Mouse (Mus musculus) thymus, adult 2 months (tissue): ENCODE measurements around the gene Wdr44. TPM values are rescaled to one million over a fixed set of nuclear protein-coding genes. Genes with fewer than 3 reads are reported as not detected.

Experiments used
- DNase-seq: peaks from one replicate; pipeline ENCODE4 v3.0.0; 2021
- H3K27ac ChIP-seq: fragments of 200-500 bp; 2 replicates; pipeline ENCODE4 v1.5.1; 2012; ENCODE audit warnings: low read length, control low read depth; ENCODE audit not compliant: control insufficient read depth, insufficient read depth
- H3K27me3 ChIP-seq: fragments of 200-500 bp; 2 replicates; pipeline ENCODE4 v1.6.1; 2012; ENCODE audit warnings: mild to moderate bottlenecking, low read length, moderate library complexity, mixed read lengths; ENCODE audit not compliant: control insufficient read depth, insufficient read depth
- H3K36me3 ChIP-seq: fragments of 200-500 bp; 2 replicates; pipeline ENCODE4 v1.6.1; 2012; ENCODE audit warnings: mild to moderate bottlenecking, low read length, moderate library complexity; ENCODE audit not compliant: control insufficient read depth, insufficient read depth
- H3K4me1 ChIP-seq: fragments of 200-500 bp; replicated peaks from 2 replicates; pipeline ENCODE4 v1.6.1; 2012; ENCODE audit warnings: low read length; ENCODE audit not compliant: control insufficient read depth, insufficient read depth
- H3K4me3 ChIP-seq: fragments of 200-500 bp; 2 replicates; pipeline ENCODE4 v1.5.1; 2012; ENCODE audit warnings: mild to moderate bottlenecking, low read length, control low read depth, moderate library complexity; ENCODE audit not compliant: control insufficient read depth, insufficient read depth
- CTCF ChIP-seq: fragments of 200-500 bp; IDR thresholded peaks from 2 replicates; pipeline ENCODE4 v1.5.1; 2012; ENCODE audit warnings: mild to moderate bottlenecking, control low read depth, low read length, moderate library complexity, borderline replicate concordance; ENCODE audit not compliant: control insufficient read depth, poor library complexity, insufficient read depth; ENCODE audit errors: extremely low read depth
- POLR2A ChIP-seq: fragments of 200-500 bp; IDR thresholded peaks from 2 replicates; pipeline ENCODE4 v1.6.1; 2012; ENCODE audit warnings: mild to moderate bottlenecking, low read length, control low read depth, moderate library complexity; ENCODE audit not compliant: control insufficient read depth, poor library complexity, insufficient read depth; ENCODE audit errors: extremely low read depth
- WGBS: fragments of 180-500 bp; shearing (Covaris S2); methylation state at CpG from one replicate; pipeline ENCODE4 v1.1.7; 2018; 5-methylcytosine and 5-hydroxymethylcytosine counted together
- polyA plus RNA-seq: library from polyadenylated mRNA; depleted of rRNA; stranded (reverse); fragments of >200 nt; gene quantifications from 2 replicates; pipeline ENCODE4 v1.2.3, GENCODE M21; 2012

Gene Wdr44
- polyA plus RNA-seq, 1 experiment, result 8.1 TPM

- TF ChIP-seq POLR2A (no peak), CTCF (no peak)
- Histone ChIP-seq H3K27ac (no peak overlapping the region), H3K36me3 (no peaks in the 10 kb centered on the region), H3K27me3 (no peaks in the 10 kb centered on the region), H3K4me1 (peaks cover 2% of the 10 kb centered on the region; the same call in 1 of the 2 replicates), H3K4me3 (no peak overlapping the region)
- whole genome bisulfite sequencing, result 70% methylated on average over 2 of the region's 2 CpGs
- DNase-seq, result no peak
Measured at GRCm38 (mm10) chrX:23677511-23677910, 15.3 kb upstream of the Wdr44 start.

GRCm38 (mm10) chrX:23692336-23692721 lies 522 bp upstream of the Wdr44 start:
- Histone ChIP-seq H3K36me3 (no peaks in the 10 kb centered on the region), H3K4me3 (no peak overlapping the region), H3K27me3 (no peaks in the 10 kb centered on the region), H3K27ac (no peak overlapping the region), H3K4me1 (0 out of 2 replicates have a peak, but pooled peaks cover 2% of the 10 kb centered on the region)
- TF ChIP-seq POLR2A (no peak), CTCF (no peak)
- WGBS, result 10% methylated on average over 5 of the region's 5 CpGs
- no peak for DNase-seq

- Histone ChIP-seq H3K27me3 (no peaks in the 10 kb centered on the region), H3K4me1 (0 out of 2 replicates have a peak, but pooled peaks cover 2% of the 10 kb centered on the region), H3K27ac (peak overlapping the region; percentile 60), H3K36me3 (no peaks in the 10 kb centered on the region), H3K4me3 (peak overlapping the region; percentile 64)
- TF ChIP-seq CTCF, result no peak
- no peak for TF ChIP-seq POLR2A
- DNase-seq, result no peak
- 3% methylated on average over 28 of the region's 28 CpGs for WGBS
Measured at GRCm38 (mm10) chrX:23693443-23694400, 871 bp downstream of the Wdr44 start.

- 50% methylated on average over 3 of the region's 3 CpGs for WGBS
- TF ChIP-seq POLR2A (no peak), CTCF (no peak)
- no peak for DNase-seq
- Histone ChIP-seq H3K27me3 (no peaks in the 10 kb centered on the region), H3K4me1 (peaks cover 2% of the 10 kb centered on the region; the same call in 1 of the 2 replicates), H3K36me3 (no peaks in the 10 kb centered on the region), H3K4me3 (no peak overlapping the region), H3K27ac (no peak overlapping the region)
Measured at GRCm38 (mm10) chrX:23694588-23694987, 1.7 kb downstream of the Wdr44 start.

- Histone ChIP-seq H3K36me3 (no peaks in the 10 kb centered on the region), H3K27ac (no peak overlapping the region), H3K27me3 (no peaks in the 10 kb centered on the region), H3K4me3 (no peak overlapping the region), H3K4me1 (peaks cover 2% of the 10 kb centered on the region; the same call in 1 of the 2 replicates)
- no peak for DNase-seq
- TF ChIP-seq POLR2A (no peak), CTCF (no peak)
Measured at GRCm38 (mm10) chrX:23695109-23695508, 2.3 kb downstream of the Wdr44 start.

- no peaks in the 10 kb centered on the region for H3K27me3 ChIP-seq
- H3K36me3 ChIP-seq, result no peaks in the 10 kb centered on the region
- no peak for TF ChIP-seq CTCF
- TF ChIP-seq POLR2A, result no peak
- H3K4me3 ChIP-seq, result no peak overlapping the region
- WGBS, result 21% methylated on average over 2 of the region's 2 CpGs
- DNase-seq, result no peak
- peaks cover 2% of the 10 kb centered on the region; the same call in 1 of the 2 replicates for H3K4me1 ChIP-seq
- no peak overlapping the region for H3K27ac ChIP-seq
Measured at GRCm38 (mm10) chrX:23697346-23697745, 4.5 kb downstream of the Wdr44 start.
